Mouse (Mus musculus) heart, postnatal 0 days (tissue): ENCODE measurements around the gene Cbx2.
A peak's percentile ranks its signal among the peaks of the same experiment; 100 is the strongest.

Source experiments
- CTCF ChIP-seq: IDR thresholded peaks from 2 replicates; pipeline ENCODE4 v1.5.1; 2016; ENCODE audit warnings: antibody characterized with exemption, control low read depth, low read depth
- EP300 ChIP-seq: IDR thresholded peaks from 2 replicates; pipeline ENCODE4 v1.6.1; 2016; ENCODE audit warnings: antibody characterized with exemption, low read depth

DNA sequence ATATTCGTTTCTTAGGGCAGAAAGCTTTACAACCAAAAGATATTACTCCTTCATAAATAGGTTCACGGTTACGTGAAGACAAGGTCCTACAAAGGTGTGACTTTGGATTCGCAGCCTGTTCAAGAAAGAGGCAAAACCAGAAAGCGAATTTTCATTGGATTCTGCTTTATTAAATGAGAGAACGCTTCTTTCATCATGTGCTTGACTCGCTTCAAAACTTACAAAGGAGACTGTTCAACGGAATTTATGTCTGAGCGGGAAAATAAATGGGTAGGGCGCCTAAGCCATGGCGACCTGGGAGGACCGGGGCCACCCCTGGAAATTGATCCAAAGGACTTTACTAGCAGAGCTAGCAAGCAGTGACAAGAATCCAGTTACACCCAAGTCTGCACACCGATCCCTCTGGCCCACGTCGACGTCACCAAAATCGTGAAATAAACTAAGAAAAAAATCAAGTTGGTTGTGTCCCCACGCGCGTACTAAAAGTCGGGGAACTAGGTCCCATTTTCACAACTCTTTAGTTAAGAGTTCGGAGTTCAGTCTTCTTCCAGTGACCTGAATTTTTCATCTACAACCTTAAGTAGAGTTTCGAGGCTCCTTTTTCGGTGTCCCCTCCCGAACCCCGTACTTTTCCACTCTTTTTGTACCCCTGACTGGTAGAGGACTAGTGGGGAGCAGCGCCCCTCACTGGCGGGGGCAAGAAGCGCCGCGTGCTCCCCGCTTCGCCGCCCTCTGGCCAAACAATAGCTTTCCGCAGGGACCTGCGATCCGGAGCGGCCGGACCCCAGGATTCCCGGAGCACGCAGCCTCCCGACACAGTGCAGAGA lies 481 bp upstream of the Cbx2 start:
- peak; percentile 35 for TF ChIP-seq CTCF
- TF ChIP-seq EP300, result no peak
